Mouse (Mus musculus): ENCODE data around the gene Plin3. TPM values are rescaled to one million over a fixed set of nuclear protein-coding genes. Genes with fewer than 3 reads are reported as not detected.

Plin3 gene
- polyA plus RNA-seq, 1 experiment from 2014 or later, result 26.8 TPM

DNA sequence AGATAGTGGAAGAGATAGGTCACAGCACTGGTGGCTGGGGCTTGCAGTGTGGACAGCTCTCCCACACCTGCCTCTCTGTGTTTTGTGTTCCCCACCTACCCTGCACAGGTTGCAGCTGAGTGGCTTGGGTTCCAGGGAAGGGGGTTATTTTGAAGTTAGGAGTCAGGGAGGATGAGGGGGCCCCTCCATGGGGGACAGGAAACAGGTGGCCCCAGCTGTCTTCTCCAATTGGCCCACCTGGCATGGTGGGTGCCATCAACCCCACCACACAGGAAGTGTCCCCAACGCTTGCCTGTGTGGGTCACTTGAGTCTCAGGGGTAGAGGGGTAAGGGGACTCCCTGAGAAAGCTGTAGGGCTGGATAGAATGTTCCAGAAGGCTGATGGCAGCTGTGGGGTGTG lies 618 bp upstream of the Plin3 start:
- H3K36me3 ChIP-seq (replicated peaks; ENCODE audit: insufficient read depth, low read length), result no peaks in the 10 kb centered on the region
- H3K9me3 ChIP-seq (ENCODE audit: low read length), result no peaks in the 10 kb centered on the region
- H3K9ac ChIP-seq (replicated peaks), result no peak overlapping the region
- no peak overlapping the region for H3K4me3 ChIP-seq (ENCODE audit: low read depth, low read length)
- peaks cover 33% of the 10 kb centered on the region for H3K4me1 ChIP-seq (ENCODE audit: insufficient read depth)
- DNase-seq (no peak), ATAC-seq (no peak)
- no peaks in the 10 kb centered on the region for H3K27me3 ChIP-seq (ENCODE audit: insufficient read depth, low read length)
- H3K27ac ChIP-seq (ENCODE audit: low read depth), result peak overlapping the region; percentile 61
- no peak for TF ChIP-seq CTCF (IDR thresholded peaks at IDR 0.05; ENCODE audit: low read depth)
- H3K4me2 ChIP-seq (ENCODE audit: low read depth, low read length), result no peak overlapping the region
- WGBS (ENCODE audit: insufficient replicate concordance), result 54% methylated on average over 1 of the region's 1 CpGs

DNA sequence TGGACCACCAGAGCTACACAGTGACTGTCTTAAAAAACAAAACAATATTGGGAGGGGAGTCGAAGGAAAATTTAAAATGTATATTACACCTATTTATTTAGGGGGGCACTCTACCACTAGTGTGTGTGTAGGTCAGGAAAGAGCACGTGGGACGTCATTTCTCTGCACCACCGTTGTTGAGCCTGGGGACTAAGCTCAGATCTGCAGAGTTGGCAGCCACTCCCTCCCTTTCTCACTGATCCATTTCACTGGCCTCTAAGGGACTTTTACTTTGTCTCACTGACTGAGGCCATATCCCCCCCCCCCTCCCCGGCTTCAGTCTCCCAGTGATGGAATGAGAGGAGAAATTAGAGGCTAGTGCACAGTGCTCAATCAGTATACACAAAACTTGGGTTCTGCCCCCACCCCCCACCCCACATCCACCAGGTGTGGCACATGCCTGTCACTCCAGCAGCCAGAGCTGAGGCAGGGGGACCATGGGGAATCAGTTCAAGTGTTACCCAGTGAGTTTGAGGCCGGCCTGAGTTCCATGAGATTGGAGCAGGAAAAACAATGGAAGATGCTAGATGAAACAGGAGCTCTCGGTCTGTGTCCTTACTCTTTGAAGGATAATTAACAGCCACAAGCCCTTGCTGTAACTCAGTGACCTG lies 722 bp downstream of the Plin3 start:
- Histone ChIP-seq H3K9me3 (ENCODE audit: low read length) (no peaks in the 10 kb centered on the region), H3K27me3 (ENCODE audit: insufficient read depth, low read length) (no peaks in the 10 kb centered on the region), H3K4me2 (ENCODE audit: low read depth, low read length) (peak overlapping the region; percentile 86), H3K9ac (replicated peaks) (peak overlapping the region; percentile 56), H3K4me3 (ENCODE audit: low read depth, low read length) (no peak overlapping the region), H3K4me1 (ENCODE audit: insufficient read depth) (peaks cover 47% of the 10 kb centered on the region), H3K27ac (ENCODE audit: low read depth) (peak overlapping the region; percentile 93; the same call in 1 of the 2 replicates), H3K36me3 (replicated peaks; ENCODE audit: insufficient read depth, low read length) (no peaks in the 10 kb centered on the region)
- WGBS (ENCODE audit: insufficient replicate concordance), result 82% methylated on average over 7 of the region's 7 CpGs
- no peak for DNase-seq
- no peak for ATAC-seq
- TF ChIP-seq EP300 (IDR thresholded peaks at IDR 0.05; ENCODE audit: low read depth) (no peak), CTCF (IDR thresholded peaks at IDR 0.05; ENCODE audit: low read depth) (no peak)

DNA sequence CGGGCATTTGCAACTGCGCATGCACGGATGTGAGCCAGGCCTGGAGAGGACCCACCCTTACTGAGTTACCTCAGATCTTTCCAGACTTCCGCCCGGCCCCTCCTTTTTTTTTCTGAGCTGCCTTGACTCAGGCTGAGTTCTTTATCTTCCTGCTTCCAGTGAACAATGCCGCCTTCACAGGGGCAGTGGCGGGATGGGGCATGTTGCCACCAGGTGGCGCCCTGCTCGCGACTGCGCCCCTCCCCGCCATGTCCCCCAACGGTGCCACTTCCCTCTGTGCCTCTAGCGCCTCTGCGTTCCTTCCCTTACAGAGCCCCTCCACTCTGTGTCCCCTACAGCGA lies 1.5 kb downstream of the Plin3 start:
- Histone ChIP-seq H3K4me2 (ENCODE audit: low read depth, low read length) (peak overlapping the region; percentile 86), H3K4me3 (ENCODE audit: low read depth, low read length) (peak overlapping the region; percentile 61), H3K9ac (replicated peaks) (peak overlapping the region; percentile 56), H3K27me3 (ENCODE audit: insufficient read depth, low read length) (no peaks in the 10 kb centered on the region), H3K4me1 (ENCODE audit: insufficient read depth) (peaks cover 52% of the 10 kb centered on the region), H3K27ac (ENCODE audit: low read depth) (peak overlapping the region; percentile 93), H3K9me3 (ENCODE audit: low read length) (no peaks in the 10 kb centered on the region), H3K36me3 (replicated peaks; ENCODE audit: insufficient read depth, low read length) (peaks cover 5% of the 10 kb centered on the region)
- WGBS (ENCODE audit: insufficient replicate concordance), result 0% methylated on average over 16 of the region's 16 CpGs
- DNase-seq, result peak; percentile 90
- no peak for TF ChIP-seq EP300 (IDR thresholded peaks at IDR 0.05; ENCODE audit: low read depth)
- TF ChIP-seq CTCF (IDR thresholded peaks at IDR 0.05; ENCODE audit: low read depth), result peak; percentile 97
- peak; percentile 76 for ATAC-seq

DNA sequence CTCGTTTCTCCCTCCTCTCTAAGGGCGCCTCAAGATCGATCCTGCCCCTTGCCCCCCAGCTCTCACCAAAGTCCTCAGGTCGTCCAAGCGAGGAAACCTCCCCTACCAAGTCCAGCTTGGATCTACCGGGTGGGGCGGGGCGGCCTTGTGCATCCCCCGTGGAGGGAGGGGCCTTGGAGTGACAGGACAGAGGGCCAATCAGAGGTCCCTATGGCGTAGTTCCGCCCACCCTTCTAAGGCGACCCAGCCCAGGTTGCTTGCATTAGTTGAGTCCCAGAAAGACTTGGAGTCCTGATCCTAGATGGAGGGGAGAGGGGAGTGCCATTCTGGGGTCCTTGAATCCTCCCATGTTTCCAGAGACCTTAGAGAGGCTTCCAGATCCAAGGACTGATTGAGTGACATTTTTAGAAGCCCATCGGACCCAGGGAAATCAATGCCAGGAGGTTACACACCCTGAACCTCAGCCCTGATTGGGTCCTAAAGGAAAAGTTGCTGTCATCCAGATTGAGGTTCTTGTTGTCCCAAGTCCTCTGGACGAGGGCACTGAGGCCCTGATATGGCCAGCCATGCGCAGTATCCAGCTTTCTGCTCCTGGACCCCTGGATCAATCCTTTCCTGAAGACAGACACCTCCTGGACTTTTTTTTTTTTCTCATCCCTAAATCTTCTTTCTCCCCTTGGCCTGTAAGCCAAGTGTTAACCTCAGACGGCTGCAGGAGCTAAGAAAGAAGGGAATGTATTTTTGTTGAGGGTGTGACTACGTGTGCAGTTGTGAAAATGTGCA lies 2.1 kb downstream of the Plin3 start:
- no peak for TF ChIP-seq CTCF (IDR thresholded peaks at IDR 0.05; ENCODE audit: low read depth)
- Histone ChIP-seq H3K36me3 (replicated peaks; ENCODE audit: insufficient read depth, low read length) (peaks cover 10% of the 10 kb centered on the region), H3K27me3 (ENCODE audit: insufficient read depth, low read length) (no peaks in the 10 kb centered on the region), H3K9ac (replicated peaks) (peak overlapping the region; percentile 47), H3K4me1 (ENCODE audit: insufficient read depth) (peaks cover 52% of the 10 kb centered on the region), H3K4me3 (ENCODE audit: low read depth, low read length) (peak overlapping the region; percentile 61), H3K27ac (ENCODE audit: low read depth) (peak overlapping the region; percentile 93), H3K4me2 (ENCODE audit: low read depth, low read length) (peak overlapping the region; percentile 86), H3K9me3 (ENCODE audit: low read length) (no peaks in the 10 kb centered on the region)
- ATAC-seq (peak; percentile 83), DNase-seq (peak; percentile 95)
- WGBS (ENCODE audit: insufficient replicate concordance), result under 1% methylated on average over 17 of the region's 17 CpGs

DNA sequence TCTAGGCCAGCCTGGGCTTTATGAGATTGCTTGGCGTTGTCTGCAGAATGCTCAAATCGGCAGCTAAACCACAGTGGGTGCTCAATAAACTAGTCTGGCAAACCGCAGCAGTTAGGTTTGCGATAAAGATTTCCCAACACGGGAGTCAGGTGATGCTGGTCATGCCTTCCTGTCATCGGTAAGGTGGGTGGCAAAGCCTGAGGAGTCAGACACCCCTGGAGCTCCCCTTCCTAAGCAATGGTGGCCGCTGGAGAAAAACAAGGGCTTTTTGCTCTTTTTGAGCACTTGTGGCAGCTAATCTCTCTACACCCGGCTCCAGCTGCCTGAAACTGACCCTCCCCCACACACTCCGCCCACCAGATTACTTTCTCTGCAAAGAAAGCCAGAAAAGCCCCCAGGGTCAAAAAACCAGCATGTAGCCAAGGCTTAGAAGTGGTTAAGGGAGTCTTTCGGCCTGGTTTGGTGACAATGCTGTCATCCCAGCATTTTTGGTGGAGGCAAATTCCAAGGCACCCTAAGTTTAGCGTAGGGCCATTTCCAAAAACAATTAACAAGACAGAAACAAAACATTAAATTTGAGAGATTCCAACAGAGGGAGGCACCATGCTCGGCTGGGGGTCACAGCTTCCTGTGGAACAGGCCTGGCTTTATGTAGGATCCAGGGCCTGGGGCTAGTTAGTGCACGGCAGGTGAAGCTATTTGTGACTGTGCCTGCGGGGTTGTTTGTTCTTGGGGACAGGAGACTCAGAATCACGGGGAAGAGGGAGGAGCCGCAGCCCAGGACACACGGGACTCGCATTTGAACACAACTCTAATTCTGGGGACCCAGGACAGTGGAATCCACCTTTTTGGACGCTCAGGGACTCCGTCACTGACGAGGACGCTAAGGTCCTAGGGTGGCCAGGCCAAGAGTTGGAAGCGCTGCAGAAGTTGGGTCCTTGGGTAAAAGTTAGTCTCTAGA lies 3.0 kb downstream of the Plin3 start:
- H3K36me3 ChIP-seq (replicated peaks; ENCODE audit: insufficient read depth, low read length), result peaks cover 20% of the 10 kb centered on the region
- no peaks in the 10 kb centered on the region for H3K27me3 ChIP-seq (ENCODE audit: insufficient read depth, low read length)
- TF ChIP-seq CTCF (IDR thresholded peaks at IDR 0.05; ENCODE audit: low read depth) (no peak), EP300 (IDR thresholded peaks at IDR 0.05; ENCODE audit: low read depth) (no peak)
- peaks cover 52% of the 10 kb centered on the region for H3K4me1 ChIP-seq (ENCODE audit: insufficient read depth)
- WGBS (ENCODE audit: insufficient replicate concordance), result 2% methylated on average over 23 of the region's 23 CpGs
- peak overlapping the region; percentile 47 for H3K9ac ChIP-seq (replicated peaks)
- H3K27ac ChIP-seq (ENCODE audit: low read depth), result peak overlapping the region; percentile 93
- no peaks in the 10 kb centered on the region for H3K9me3 ChIP-seq (ENCODE audit: low read length)
- H3K4me3 ChIP-seq (ENCODE audit: low read depth, low read length), result peak overlapping the region; percentile 61
- H3K4me2 ChIP-seq (ENCODE audit: low read depth, low read length), result peak overlapping the region; percentile 86
- DNase-seq, result peak; percentile 56
- ATAC-seq, result peak; percentile 37

DNA sequence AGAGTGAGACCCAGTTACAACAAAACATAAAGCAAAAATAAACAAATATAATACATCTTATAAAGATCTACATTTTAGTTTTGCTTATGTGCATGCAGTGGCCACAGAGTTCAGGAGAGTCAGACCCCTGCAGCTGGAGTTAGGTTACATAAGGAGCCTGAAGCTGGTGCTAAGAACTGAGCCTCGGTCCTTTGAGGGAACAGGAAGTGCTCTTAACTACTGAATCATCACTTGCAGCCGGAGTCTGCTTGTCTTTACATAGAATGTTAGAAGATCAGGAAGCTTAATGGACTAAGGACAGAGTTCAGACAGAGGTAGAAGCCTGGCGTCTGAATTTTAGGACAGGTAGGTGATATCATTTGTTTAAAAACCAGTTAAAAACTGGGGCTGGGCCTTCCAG lies 3.8 kb downstream of the Plin3 start:
- Histone ChIP-seq H3K4me1 (ENCODE audit: insufficient read depth) (peaks cover 52% of the 10 kb centered on the region), H3K27me3 (ENCODE audit: insufficient read depth, low read length) (no peaks in the 10 kb centered on the region), H3K27ac (ENCODE audit: low read depth) (peak overlapping the region; percentile 93), H3K4me2 (ENCODE audit: low read depth, low read length) (peak overlapping the region; percentile 86), H3K9me3 (ENCODE audit: low read length) (no peaks in the 10 kb centered on the region), H3K9ac (replicated peaks) (no peak overlapping the region; the same call in 1 of the 2 replicates), H3K4me3 (ENCODE audit: low read depth, low read length) (peak overlapping the region; percentile 61), H3K36me3 (replicated peaks; ENCODE audit: insufficient read depth, low read length) (peaks cover 26% of the 10 kb centered on the region)
- DNase-seq (no peak), ATAC-seq (no peak)
- TF ChIP-seq EP300 (IDR thresholded peaks at IDR 0.05; ENCODE audit: low read depth) (no peak), CTCF (IDR thresholded peaks at IDR 0.05; ENCODE audit: low read depth) (no peak)
- 26% methylated on average over 3 of the region's 3 CpGs for WGBS (ENCODE audit: insufficient replicate concordance)

Data from liver, postnatal 0 days (tissue).